Mouse (Mus musculus): Measurements from ENCODE around the gene Musk.

DNA sequence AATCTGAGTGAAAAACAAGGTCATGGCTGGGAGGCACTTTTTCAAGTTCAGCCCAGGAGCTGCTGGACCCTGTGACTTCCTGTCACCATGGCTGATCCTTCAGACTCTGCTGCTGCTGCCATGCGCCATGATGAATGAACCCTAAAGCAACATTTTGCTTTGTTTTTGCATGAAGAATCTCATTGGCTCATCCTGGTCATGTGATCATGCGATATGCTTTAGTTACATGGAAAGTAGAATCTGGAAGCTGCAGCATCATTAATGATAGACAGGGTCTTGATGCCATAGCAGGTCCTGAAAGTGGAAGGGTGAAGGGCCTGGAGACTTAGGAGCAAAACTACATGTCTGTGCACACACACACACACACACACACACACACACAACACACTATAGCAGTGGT lies 15.8 kb upstream of the Musk start:
- TF ChIP-seq POLR2A (IDR thresholded peaks at IDR 0.05; ENCODE audit: control insufficient read depth, extremely low read depth, insufficient read depth, low read length, poor library complexity) (no peak), CTCF (IDR thresholded peaks at IDR 0.05; ENCODE audit: borderline replicate concordance, control insufficient read depth, extremely low read depth, insufficient read depth, low read length, poor library complexity) (no peak)

All from thymus, adult 2 months (tissue).